Mouse (Mus musculus): ENCODE measurements around the gene Trio. TPM values are rescaled to one million over a fixed set of nuclear protein-coding genes. Genes with fewer than 3 reads are reported as not detected.

Trio gene
- polyA plus RNA-seq, 1 experiment from 2014 or later = 45.4 TPM

GRCm38 (mm10) chr15:27996750-27997149, 28.9 kb downstream of the Trio start:
- Histone ChIP-seq H3K9me3 (replicated peaks; ENCODE audit: control insufficient read depth, low read length) (no peaks in the 10 kb centered on the region), H3K4me2 (ENCODE audit: low read depth, low read length) (no peak overlapping the region), H3K36me3 (replicated peaks; ENCODE audit: control insufficient read depth, insufficient read depth, low read depth, low read length) (no peaks in the 10 kb centered on the region), H3K27ac (replicated peaks; ENCODE audit: low read depth, low read length) (no peak overlapping the region), H3K4me1 (ENCODE audit: control insufficient read depth, insufficient read depth, low read length) (peaks cover 18% of the 10 kb centered on the region), H3K9ac (replicated peaks; ENCODE audit: low read length) (no peak overlapping the region), H3K27me3 (ENCODE audit: control insufficient read depth, insufficient read depth, low read length) (no peaks in the 10 kb centered on the region), H3K4me3 (ENCODE audit: low read depth, low read length) (no peak overlapping the region)
- 84% methylated on average over 4 of the region's 4 CpGs for WGBS
- no peak for ATAC-seq (replicated peaks; ENCODE audit: insufficient number of reproducible peaks, low FRiP score, low TSS enrichment, low read depth)
- DNase-seq (ENCODE audit: low spot score) = no peak

GRCm38 (mm10) chr15:27995421-27995820, 30.2 kb downstream of the Trio start:
- Histone ChIP-seq H3K4me1 (ENCODE audit: control insufficient read depth, insufficient read depth, low read length) (peaks cover 18% of the 10 kb centered on the region), H3K4me2 (ENCODE audit: low read depth, low read length) (no peak overlapping the region), H3K4me3 (ENCODE audit: low read depth, low read length) (no peak overlapping the region), H3K9ac (replicated peaks; ENCODE audit: low read length) (no peak overlapping the region), H3K36me3 (replicated peaks; ENCODE audit: control insufficient read depth, insufficient read depth, low read depth, low read length) (no peaks in the 10 kb centered on the region), H3K27me3 (ENCODE audit: control insufficient read depth, insufficient read depth, low read length) (no peaks in the 10 kb centered on the region), H3K27ac (replicated peaks; ENCODE audit: low read depth, low read length) (no peak overlapping the region), H3K9me3 (replicated peaks; ENCODE audit: control insufficient read depth, low read length) (no peaks in the 10 kb centered on the region)
- ATAC-seq (replicated peaks; ENCODE audit: insufficient number of reproducible peaks, low FRiP score, low TSS enrichment, low read depth) = no peak
- peak; percentile 41 for DNase-seq (ENCODE audit: low spot score)
- WGBS = 22% methylated on average over 3 of the region's 3 CpGs

- ATAC-seq (replicated peaks; ENCODE audit: insufficient number of reproducible peaks, low FRiP score, low TSS enrichment, low read depth) (no peak), DNase-seq (ENCODE audit: low spot score) (no peak)
- Histone ChIP-seq H3K36me3 (replicated peaks; ENCODE audit: control insufficient read depth, insufficient read depth, low read depth, low read length) (no peaks in the 10 kb centered on the region), H3K9me3 (replicated peaks; ENCODE audit: control insufficient read depth, low read length) (no peaks in the 10 kb centered on the region), H3K27me3 (ENCODE audit: control insufficient read depth, insufficient read depth, low read length) (no peaks in the 10 kb centered on the region), H3K9ac (replicated peaks; ENCODE audit: low read length) (no peak overlapping the region), H3K27ac (replicated peaks; ENCODE audit: low read depth, low read length) (no peak overlapping the region), H3K4me2 (ENCODE audit: low read depth, low read length) (no peak overlapping the region), H3K4me3 (ENCODE audit: low read depth, low read length) (no peak overlapping the region), H3K4me1 (ENCODE audit: control insufficient read depth, insufficient read depth, low read length) (peaks cover 18% of the 10 kb centered on the region)
- WGBS = 39% methylated on average over 13 of the region's 13 CpGs
Measured at GRCm38 (mm10) chr15:27994870-27995269, 30.8 kb downstream of the Trio start.

- Histone ChIP-seq H3K9me3 (replicated peaks; ENCODE audit: control insufficient read depth, low read length) (no peaks in the 10 kb centered on the region), H3K9ac (replicated peaks; ENCODE audit: low read length) (no peak overlapping the region), H3K27ac (replicated peaks; ENCODE audit: low read depth, low read length) (no peak overlapping the region), H3K27me3 (ENCODE audit: control insufficient read depth, insufficient read depth, low read length) (no peaks in the 10 kb centered on the region), H3K4me2 (ENCODE audit: low read depth, low read length) (no peak overlapping the region), H3K36me3 (replicated peaks; ENCODE audit: control insufficient read depth, insufficient read depth, low read depth, low read length) (no peaks in the 10 kb centered on the region), H3K4me1 (ENCODE audit: control insufficient read depth, insufficient read depth, low read length) (peaks cover 14% of the 10 kb centered on the region), H3K4me3 (ENCODE audit: low read depth, low read length) (no peak overlapping the region)
- DNase-seq (ENCODE audit: low spot score) (no peak), ATAC-seq (replicated peaks; ENCODE audit: insufficient number of reproducible peaks, low FRiP score, low TSS enrichment, low read depth) (no peak)
- WGBS = 66% methylated on average over 7 of the region's 7 CpGs
Measured at GRCm38 (mm10) chr15:27993528-27993927, 32.1 kb downstream of the Trio start.

- H3K36me3 ChIP-seq (replicated peaks; ENCODE audit: control insufficient read depth, insufficient read depth, low read depth, low read length) = no peaks in the 10 kb centered on the region
- no peak overlapping the region for H3K27ac ChIP-seq (replicated peaks; ENCODE audit: low read depth, low read length)
- WGBS = 68% methylated on average over 5 of the region's 5 CpGs
- no peak for DNase-seq (ENCODE audit: low spot score)
- no peak overlapping the region for H3K4me2 ChIP-seq (ENCODE audit: low read depth, low read length)
- no peak overlapping the region for H3K9ac ChIP-seq (replicated peaks; ENCODE audit: low read length)
- peaks cover 10% of the 10 kb centered on the region for H3K4me1 ChIP-seq (ENCODE audit: control insufficient read depth, insufficient read depth, low read length)
- ATAC-seq (replicated peaks; ENCODE audit: insufficient number of reproducible peaks, low FRiP score, low TSS enrichment, low read depth) = no peak
- H3K27me3 ChIP-seq (ENCODE audit: control insufficient read depth, insufficient read depth, low read length) = no peaks in the 10 kb centered on the region
- H3K4me3 ChIP-seq (ENCODE audit: low read depth, low read length) = no peak overlapping the region
- H3K9me3 ChIP-seq (replicated peaks; ENCODE audit: control insufficient read depth, low read length) = no peaks in the 10 kb centered on the region
Measured at GRCm38 (mm10) chr15:27992596-27992995, 33.1 kb downstream of the Trio start.

- no peak overlapping the region for H3K27ac ChIP-seq (replicated peaks; ENCODE audit: low read depth, low read length)
- H3K9ac ChIP-seq (replicated peaks; ENCODE audit: low read length) = no peak overlapping the region
- no peak overlapping the region for H3K4me3 ChIP-seq (ENCODE audit: low read depth, low read length)
- H3K36me3 ChIP-seq (replicated peaks; ENCODE audit: control insufficient read depth, insufficient read depth, low read depth, low read length) = no peaks in the 10 kb centered on the region
- 78% methylated on average over 6 of the region's 6 CpGs for WGBS
- ATAC-seq (replicated peaks; ENCODE audit: insufficient number of reproducible peaks, low FRiP score, low TSS enrichment, low read depth) (no peak), DNase-seq (ENCODE audit: low spot score) (no peak)
- H3K9me3 ChIP-seq (replicated peaks; ENCODE audit: control insufficient read depth, low read length) = no peaks in the 10 kb centered on the region
- no peaks in the 10 kb centered on the region for H3K27me3 ChIP-seq (ENCODE audit: control insufficient read depth, insufficient read depth, low read length)
- peaks cover 6% of the 10 kb centered on the region for H3K4me1 ChIP-seq (ENCODE audit: control insufficient read depth, insufficient read depth, low read length)
- no peak overlapping the region for H3K4me2 ChIP-seq (ENCODE audit: low read depth, low read length)
Measured at GRCm38 (mm10) chr15:27991892-27992593, 33.6 kb downstream of the Trio start.

GRCm38 (mm10) chr15:27991066-27991701, 34.5 kb downstream of the Trio start:
- 76% methylated on average over 17 of the region's 17 CpGs for whole genome bisulfite sequencing
- no peak overlapping the region for H3K9ac ChIP-seq (replicated peaks; ENCODE audit: low read length)
- H3K27ac ChIP-seq (replicated peaks; ENCODE audit: low read depth, low read length) = no peak overlapping the region
- H3K9me3 ChIP-seq (replicated peaks; ENCODE audit: control insufficient read depth, low read length) = no peaks in the 10 kb centered on the region
- H3K4me1 ChIP-seq (ENCODE audit: control insufficient read depth, insufficient read depth, low read length) = peaks cover 6% of the 10 kb centered on the region
- H3K36me3 ChIP-seq (replicated peaks; ENCODE audit: control insufficient read depth, insufficient read depth, low read depth, low read length) = no peaks in the 10 kb centered on the region
- H3K4me2 ChIP-seq (ENCODE audit: low read depth, low read length) = no peak overlapping the region
- no peaks in the 10 kb centered on the region for H3K27me3 ChIP-seq (ENCODE audit: control insufficient read depth, insufficient read depth, low read length)
- DNase-seq (ENCODE audit: low spot score) (no peak), ATAC-seq (replicated peaks; ENCODE audit: insufficient number of reproducible peaks, low FRiP score, low TSS enrichment, low read depth) (no peak)
- H3K4me3 ChIP-seq (ENCODE audit: low read depth, low read length) = no peak overlapping the region

- H3K27ac ChIP-seq (replicated peaks; ENCODE audit: low read depth, low read length) = no peak overlapping the region
- ATAC-seq (replicated peaks; ENCODE audit: insufficient number of reproducible peaks, low FRiP score, low TSS enrichment, low read depth) (no peak), DNase-seq (ENCODE audit: low spot score) (no peak)
- H3K4me3 ChIP-seq (ENCODE audit: low read depth, low read length) = no peak overlapping the region
- no peaks in the 10 kb centered on the region for H3K27me3 ChIP-seq (ENCODE audit: control insufficient read depth, insufficient read depth, low read length)
- no peak overlapping the region for H3K4me2 ChIP-seq (ENCODE audit: low read depth, low read length)
- no peaks in the 10 kb centered on the region for H3K36me3 ChIP-seq (replicated peaks; ENCODE audit: control insufficient read depth, insufficient read depth, low read depth, low read length)
- H3K4me1 ChIP-seq (ENCODE audit: control insufficient read depth, insufficient read depth, low read length) = no peaks in the 10 kb centered on the region
- WGBS = 76% methylated on average over 7 of the region's 7 CpGs
- no peaks in the 10 kb centered on the region for H3K9me3 ChIP-seq (replicated peaks; ENCODE audit: control insufficient read depth, low read length)
- no peak overlapping the region for H3K9ac ChIP-seq (replicated peaks; ENCODE audit: low read length)
Measured at GRCm38 (mm10) chr15:27987979-27988378, 37.7 kb downstream of the Trio start.
